Mouse (Mus musculus) heart, postnatal 0 days (tissue): ENCODE results near the gene Zcchc24. TPM values are rescaled to one million over a fixed set of nuclear protein-coding genes. Genes with fewer than 3 reads are reported as not detected.
A peak's percentile ranks its signal among the peaks of the same experiment; 100 is the strongest.

ENCODE experiments used
- ATAC-seq: fragments of 200-750 bp; cut with Nextera tagmentation; 2 replicates; pipeline ENCODE4 v1.8.0; 2017; ENCODE audit warnings: low read depth, moderate number of reproducible peaks, moderate library complexity; ENCODE audit not compliant: insufficient read depth
- DNase-seq: peaks from one replicate; pipeline ENCODE4 v3.0.0-alpha.2; 2016; ENCODE audit warnings: low spot score
- H3K27ac ChIP-seq: fragments of 300-500 bp; sonication (generic); 2 replicates; pipeline ENCODE4 v1.5.1; 2014; ENCODE audit warnings: low read depth, mild to moderate bottlenecking
- H3K27me3 ChIP-seq: fragments of 300-500 bp; sonication (generic); 2 replicates; pipeline ENCODE4 v1.6.1; 2014; ENCODE audit warnings: low read length, mixed read lengths; ENCODE audit not compliant: control insufficient read depth, insufficient read depth
- H3K36me3 ChIP-seq: fragments of 300-500 bp; sonication (generic); replicated peaks from 2 replicates; pipeline ENCODE4 v1.6.1; 2014; ENCODE audit warnings: low read length, mixed read lengths; ENCODE audit not compliant: control insufficient read depth, insufficient read depth
- H3K4me1 ChIP-seq: fragments of 300-500 bp; sonication (generic); 2 replicates; pipeline ENCODE4 v1.6.1; 2014; ENCODE audit warnings: antibody characterized with exemption; ENCODE audit not compliant: control insufficient read depth, insufficient read depth
- H3K4me2 ChIP-seq: fragments of 300-500 bp; sonication (generic); 2 replicates; pipeline ENCODE4 v1.6.1; 2014; ENCODE audit warnings: low read depth, mild to moderate bottlenecking, low read length, moderate library complexity
- H3K4me3 ChIP-seq: fragments of 300-500 bp; sonication (generic); 2 replicates; pipeline ENCODE4 v1.5.1; 2014; ENCODE audit warnings: low read depth, low read length
- H3K9ac ChIP-seq: fragments of 300-500 bp; sonication (generic); replicated peaks from 2 replicates; pipeline ENCODE4 v1.6.1; 2014; ENCODE audit warnings: low read depth, low read length, mixed read lengths
- H3K9me3 ChIP-seq: fragments of 300-500 bp; sonication (generic); replicated peaks from 2 replicates; pipeline ENCODE4 v1.6.1; 2016; ENCODE audit warnings: low read length; ENCODE audit not compliant: control insufficient read depth
- CTCF ChIP-seq: IDR thresholded peaks from 2 replicates; pipeline ENCODE4 v1.5.1; 2016; ENCODE audit warnings: antibody characterized with exemption, control low read depth, low read depth
- EP300 ChIP-seq: IDR thresholded peaks from 2 replicates; pipeline ENCODE4 v1.6.1; 2016; ENCODE audit warnings: antibody characterized with exemption, low read depth
- WGBS: fragments of 180-500 bp; shearing (Covaris S2); extraction: QIAGEN DNeasy Blood & Tissue Kit; methylation state at CpG from one replicate; pipeline ENCODE4 v1.1.7; 2014; 5-methylcytosine and 5-hydroxymethylcytosine counted together
- polyA plus RNA-seq: library from polyadenylated mRNA; unstranded; fragments of >200 nt; fragmentation: Nextera tagmentation; extraction: Ambion mirVana; gene quantifications from 2 replicates; pipeline ENCODE4 v1.2.1, GENCODE M21; 2015
- total RNA-seq: library from RNA; depleted of rRNA; stranded (reverse); fragments of >200 nt; gene quantifications from 2 replicates; pipeline ENCODE4 v1.2.3, GENCODE M21; 2014; ENCODE audit warnings: low replicate concordance

The Zcchc24 gene
- total and polyA plus RNA-seq, 2 experiments from 2014 or later: 18.5 to 40.3 TPM

GRCm38 (mm10) chr14:25787387-25787910, 18.6 kb upstream of the Zcchc24 start:
- Histone ChIP-seq H3K36me3 (no peaks in the 10 kb centered on the region), H3K27me3 (no peaks in the 10 kb centered on the region), H3K4me3 (no peak overlapping the region), H3K27ac (peak overlapping the region; percentile 39; the same call in 1 of the 2 replicates), H3K4me2 (no peak overlapping the region), H3K9me3 (no peaks in the 10 kb centered on the region), H3K4me1 (peaks cover 11% of the 10 kb centered on the region), H3K9ac (no peak overlapping the region)
- WGBS: 77% methylated on average over 12 of the region's 12 CpGs
- DNase-seq (no peak), ATAC-seq (no peak)
- no peak for TF ChIP-seq EP300
- TF ChIP-seq CTCF: no peak

DNA sequence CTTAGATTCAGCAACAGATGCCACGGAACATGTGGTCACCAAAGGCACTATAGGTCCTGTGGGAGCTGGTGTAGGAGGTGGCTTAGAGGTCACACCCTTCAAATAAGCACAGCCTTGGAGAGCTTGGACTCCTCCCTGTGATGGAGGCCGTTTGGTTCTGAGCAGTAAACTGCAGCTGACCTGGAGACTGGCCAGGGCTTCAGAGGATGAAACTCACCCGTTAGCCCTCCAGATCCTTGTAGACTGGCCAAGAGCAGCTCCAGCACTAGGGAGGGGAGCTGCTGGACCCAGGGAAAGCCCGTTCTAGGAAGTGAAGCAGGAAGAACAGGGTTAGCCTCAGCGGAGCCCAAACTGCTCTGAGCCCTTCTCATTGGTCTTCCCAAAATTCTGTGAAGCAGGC, 18.1 kb upstream of the Zcchc24 start:
- Histone ChIP-seq H3K9ac (no peak overlapping the region), H3K27ac (peak overlapping the region; percentile 39; the same call in 1 of the 2 replicates), H3K4me1 (peaks cover 11% of the 10 kb centered on the region), H3K4me3 (no peak overlapping the region), H3K27me3 (no peaks in the 10 kb centered on the region), H3K4me2 (no peak overlapping the region), H3K36me3 (no peaks in the 10 kb centered on the region), H3K9me3 (no peaks in the 10 kb centered on the region)
- DNase-seq: peak; percentile 52
- peak; percentile 71 for ATAC-seq
- TF ChIP-seq CTCF (no peak), EP300 (no peak)
- WGBS: 20% methylated on average over 5 of the region's 5 CpGs

GRCm38 (mm10) chr14:25785210-25785609, 16.4 kb upstream of the Zcchc24 start:
- WGBS: 82% methylated on average over 4 of the region's 4 CpGs
- Histone ChIP-seq H3K27ac (no peak overlapping the region), H3K4me1 (peaks cover 11% of the 10 kb centered on the region), H3K27me3 (no peaks in the 10 kb centered on the region), H3K36me3 (no peaks in the 10 kb centered on the region), H3K9ac (no peak overlapping the region), H3K9me3 (no peaks in the 10 kb centered on the region), H3K4me3 (no peak overlapping the region), H3K4me2 (no peak overlapping the region)
- no peak for DNase-seq
- ATAC-seq: no peak
- TF ChIP-seq EP300: no peak

DNA sequence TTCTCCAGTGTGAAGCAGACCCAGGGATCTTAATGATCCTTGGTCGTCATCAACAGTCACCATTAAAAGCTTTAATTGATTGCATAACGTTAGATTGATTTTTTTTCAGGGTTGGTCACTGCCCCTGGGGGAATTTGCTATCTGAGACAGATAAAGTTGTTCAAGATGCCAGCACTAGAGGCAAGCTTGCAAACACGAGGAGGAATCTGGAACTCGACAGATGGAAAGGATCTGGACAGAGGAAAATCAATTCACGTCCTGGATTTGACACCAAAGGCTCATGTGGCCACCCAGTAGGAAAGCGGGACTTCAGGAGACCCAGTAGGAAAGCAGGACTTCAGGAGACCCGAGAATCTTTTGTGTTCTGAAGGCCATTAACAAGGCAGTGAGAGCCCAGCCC, 14.4 kb upstream of the Zcchc24 start:
- H3K9ac ChIP-seq: no peak overlapping the region
- H3K27me3 ChIP-seq: no peaks in the 10 kb centered on the region
- H3K4me1 ChIP-seq: peaks cover 11% of the 10 kb centered on the region
- no peak overlapping the region for H3K4me2 ChIP-seq
- DNase-seq: no peak
- 43% methylated on average over 7 of the region's 7 CpGs for WGBS
- TF ChIP-seq EP300 (no peak), CTCF (no peak)
- no peak for ATAC-seq
- H3K27ac ChIP-seq: no peak overlapping the region
- H3K4me3 ChIP-seq: no peak overlapping the region
- no peaks in the 10 kb centered on the region for H3K9me3 ChIP-seq
- no peaks in the 10 kb centered on the region for H3K36me3 ChIP-seq

DNA sequence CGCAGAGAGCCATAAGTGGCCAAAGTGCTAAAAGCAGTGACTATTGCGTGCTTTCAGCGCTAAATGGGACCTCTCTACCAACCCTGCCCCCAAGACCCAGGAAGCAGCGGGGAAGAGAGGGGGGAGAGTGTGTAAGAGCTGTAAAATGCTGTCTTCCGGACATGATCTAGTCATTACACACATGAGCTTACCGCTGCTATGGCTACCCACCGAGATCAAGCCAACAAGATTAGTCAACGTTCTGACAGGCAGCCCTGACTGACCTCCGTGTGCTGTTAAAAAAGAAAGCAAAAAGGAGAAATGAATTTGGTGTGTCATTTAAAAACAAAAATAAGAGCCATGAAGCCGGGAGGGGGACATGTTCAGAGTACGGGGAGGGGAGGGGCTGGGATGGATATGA, 11.8 kb upstream of the Zcchc24 start:
- no peaks in the 10 kb centered on the region for H3K36me3 ChIP-seq
- H3K27ac ChIP-seq: no peak overlapping the region
- H3K4me3 ChIP-seq: no peak overlapping the region
- H3K27me3 ChIP-seq: no peaks in the 10 kb centered on the region
- H3K4me2 ChIP-seq: no peak overlapping the region
- DNase-seq (no peak), ATAC-seq (no peak)
- TF ChIP-seq EP300 (no peak), CTCF (no peak)
- H3K9ac ChIP-seq: no peak overlapping the region
- 80% methylated on average over 11 of the region's 11 CpGs for WGBS
- peaks cover 19% of the 10 kb centered on the region for H3K4me1 ChIP-seq
- H3K9me3 ChIP-seq: no peaks in the 10 kb centered on the region

DNA sequence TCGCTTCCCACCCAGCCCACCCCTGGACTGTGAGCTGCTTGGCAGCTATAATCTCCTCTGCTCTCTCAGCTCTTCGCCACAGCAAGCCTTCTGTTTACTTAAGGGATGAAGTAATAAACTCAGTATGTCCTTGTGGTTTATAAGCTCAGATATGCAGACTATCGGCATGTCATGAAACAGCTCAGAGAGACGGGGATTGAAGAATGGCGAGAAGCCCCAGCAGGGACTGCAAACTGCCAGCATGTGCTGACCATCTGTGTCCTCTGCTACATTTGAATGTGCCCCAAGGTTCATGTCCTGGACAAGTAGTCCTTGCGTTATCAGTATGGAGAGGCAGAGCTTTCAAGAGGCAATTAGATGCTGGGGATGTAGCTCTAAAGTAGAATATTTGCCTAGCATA, 7.5 kb upstream of the Zcchc24 start:
- Histone ChIP-seq H3K27ac (no peak overlapping the region), H3K9ac (no peak overlapping the region), H3K4me3 (no peak overlapping the region), H3K4me2 (no peak overlapping the region), H3K9me3 (no peaks in the 10 kb centered on the region), H3K4me1 (peaks cover 29% of the 10 kb centered on the region), H3K36me3 (no peaks in the 10 kb centered on the region), H3K27me3 (0 out of 2 replicates have a peak, but pooled peaks cover 3% of the 10 kb centered on the region)
- peak; percentile 34; the same call in 1 of the 2 replicates for ATAC-seq
- no peak for TF ChIP-seq EP300
- TF ChIP-seq CTCF: no peak
- 54% methylated on average over 6 of the region's 6 CpGs for WGBS
- DNase-seq: no peak
